Mouse (Mus musculus): Measurements from ENCODE around the gene Smim12.

Smim12 gene

DNA sequence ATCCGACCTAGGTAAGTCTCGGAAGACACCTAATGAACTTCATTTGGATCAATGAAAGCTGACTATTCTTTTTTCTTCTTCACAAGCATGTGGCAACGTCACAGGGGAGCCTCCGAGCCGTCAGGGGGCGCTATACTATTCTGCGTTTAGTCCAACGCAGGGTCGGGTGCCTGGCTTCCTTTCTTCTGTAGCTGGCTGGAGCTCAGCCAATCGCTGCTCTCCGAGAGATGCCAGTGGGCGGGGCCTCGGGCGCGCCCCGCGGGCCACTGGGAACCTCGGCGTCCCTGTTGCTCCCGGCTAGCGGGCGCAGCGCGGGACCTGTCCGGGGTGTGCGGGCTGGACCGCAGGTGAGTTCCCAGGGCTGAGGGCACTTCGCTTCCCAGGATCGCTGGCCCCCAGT lies at the start of gene Smim12:
Smim12 (plus strand) TSS at position 233 of the 400 bp plus-strand sequence.
- DNase-seq (ENCODE audit: low spot score in 2 of 2) = peak; percentile 99

DNA sequence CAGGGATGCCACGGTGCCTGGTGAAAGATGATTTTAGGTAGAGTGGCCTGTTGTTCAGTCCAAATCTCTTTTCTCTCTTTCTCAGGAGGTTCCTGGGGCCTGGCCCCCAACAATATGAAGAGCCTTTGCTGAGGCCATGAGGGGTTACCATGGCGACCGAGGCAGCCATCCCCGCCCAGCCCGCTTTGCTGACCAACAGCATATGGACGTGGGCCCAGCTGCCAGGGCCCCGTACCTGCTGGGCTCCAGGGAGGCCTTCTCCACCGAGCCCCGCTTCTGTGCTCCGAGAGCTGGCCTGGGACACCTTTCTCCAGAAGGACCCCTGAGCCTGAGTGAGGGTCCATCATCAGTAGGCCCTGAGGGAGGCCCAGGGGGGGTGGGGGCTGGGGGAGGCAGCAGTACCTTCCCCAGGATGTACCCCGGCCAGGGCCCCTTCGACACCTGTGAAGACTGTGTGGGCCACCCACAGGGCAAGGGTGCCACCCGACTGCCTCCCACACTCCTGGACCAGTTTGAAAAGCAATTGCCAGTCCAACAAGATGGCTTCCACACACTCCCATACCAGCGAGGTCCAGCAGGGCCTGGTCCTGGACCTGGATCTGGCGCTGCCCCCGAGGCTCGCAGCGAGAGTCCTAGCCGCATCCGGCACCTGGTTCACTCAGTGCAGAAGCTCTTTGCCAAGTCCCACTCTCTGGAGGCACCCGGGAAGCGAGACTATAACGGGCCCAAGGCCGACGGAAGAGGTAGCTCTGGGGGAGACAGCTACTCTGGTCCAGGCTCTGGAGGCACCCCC lies 48.9 kb upstream of the Smim12 start:
- no peak for DNase-seq (ENCODE audit: low spot score in 2 of 2)

DNA sequence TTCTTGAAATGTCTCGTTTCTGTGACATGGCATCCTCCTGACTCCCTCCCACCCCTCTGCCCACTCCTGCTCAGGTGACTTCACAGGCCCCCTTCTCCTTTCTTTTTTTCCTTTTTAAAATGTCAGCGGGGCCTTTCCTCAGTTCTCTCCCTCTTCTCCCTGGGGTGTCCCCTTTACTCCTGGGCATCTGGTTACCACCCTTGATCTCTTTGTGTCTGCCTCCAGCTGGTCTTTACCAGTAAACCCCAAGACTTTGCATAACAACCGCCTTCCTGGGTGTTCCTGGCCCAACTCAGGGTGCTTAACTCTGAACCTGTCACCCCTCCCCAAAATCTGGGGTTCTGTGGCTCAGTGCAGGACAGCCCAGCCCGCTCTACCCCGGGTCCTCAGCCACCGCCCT lies 45.0 kb upstream of the Smim12 start:
- DNase-seq (ENCODE audit: low spot score in 2 of 2) = no peak

- peak; percentile 10 to 37 for DNase-seq (ENCODE audit: low spot score in 2 of 2)
Measured at GRCm38 (mm10) chr4:127199406-127199805, 44.2 kb upstream of the Smim12 start.

GRCm38 (mm10) chr4:127200164-127200722 lies 43.3 kb upstream of the Smim12 start:
- DNase-seq (ENCODE audit: low spot score in 2 of 2) = no peak

DNA sequence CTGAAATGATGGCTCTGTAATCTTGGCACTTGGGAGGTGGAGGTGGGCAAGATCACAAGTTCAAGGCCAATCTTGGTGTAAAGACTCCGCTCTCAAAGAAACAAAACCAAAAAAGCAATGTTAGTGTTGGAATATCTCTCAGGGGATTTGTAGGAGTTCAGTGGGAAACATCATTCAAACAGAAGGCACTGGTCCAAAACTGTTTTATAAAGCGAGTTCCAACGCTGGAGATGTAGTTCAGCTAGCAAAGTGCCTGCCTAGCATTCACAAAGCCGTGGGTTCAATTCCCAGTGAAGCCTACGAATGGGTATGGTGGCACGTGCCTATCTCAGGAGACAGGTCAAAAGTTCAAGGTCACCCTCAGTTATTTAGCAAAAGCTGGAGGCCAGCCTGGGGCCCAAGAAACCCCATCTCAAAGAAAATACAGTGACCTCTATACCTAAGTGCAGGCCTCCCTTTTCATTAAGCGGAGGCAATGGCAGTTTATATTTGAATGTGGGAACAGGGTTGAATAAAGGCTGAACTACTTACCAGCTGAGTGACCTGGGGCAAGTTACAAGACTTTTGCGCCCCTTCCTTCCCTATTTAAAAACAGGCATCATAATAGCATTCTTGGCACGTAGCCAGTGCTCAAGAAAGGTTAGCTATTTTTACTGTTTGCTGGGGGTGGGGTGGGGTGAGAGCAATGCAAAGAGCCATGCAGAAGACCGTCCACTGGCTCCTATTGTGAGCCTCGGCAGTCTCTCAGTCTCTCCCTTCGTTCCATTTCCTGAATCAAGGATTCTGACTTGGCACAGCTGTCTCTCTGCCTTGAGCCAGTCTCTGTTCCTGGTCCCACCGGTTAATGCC lies 42.6 kb upstream of the Smim12 start:
- no peak for DNase-seq (ENCODE audit: low spot score in 2 of 2)

DNA sequence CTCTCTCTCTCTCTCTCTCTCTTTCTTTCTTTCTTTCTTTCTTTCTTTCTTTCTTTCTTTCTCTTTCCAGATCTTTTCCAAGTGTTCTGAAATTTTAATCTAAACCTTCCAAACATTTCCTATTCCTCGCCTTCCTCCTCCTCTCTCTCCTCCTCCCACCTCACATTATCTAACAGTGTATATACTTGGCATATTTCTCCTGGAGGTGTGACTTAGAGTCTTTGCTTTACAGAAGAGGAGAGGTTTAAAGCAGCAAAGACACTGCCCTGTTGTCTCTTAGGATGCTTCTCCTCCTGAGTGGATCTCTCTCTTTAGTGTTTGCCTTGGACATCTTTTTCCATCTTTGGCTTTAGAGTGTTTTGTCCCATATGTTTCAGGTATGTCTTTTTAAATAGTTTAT lies 40.5 kb upstream of the Smim12 start:
- no peak for DNase-seq (ENCODE audit: low spot score in 2 of 2)

DNA sequence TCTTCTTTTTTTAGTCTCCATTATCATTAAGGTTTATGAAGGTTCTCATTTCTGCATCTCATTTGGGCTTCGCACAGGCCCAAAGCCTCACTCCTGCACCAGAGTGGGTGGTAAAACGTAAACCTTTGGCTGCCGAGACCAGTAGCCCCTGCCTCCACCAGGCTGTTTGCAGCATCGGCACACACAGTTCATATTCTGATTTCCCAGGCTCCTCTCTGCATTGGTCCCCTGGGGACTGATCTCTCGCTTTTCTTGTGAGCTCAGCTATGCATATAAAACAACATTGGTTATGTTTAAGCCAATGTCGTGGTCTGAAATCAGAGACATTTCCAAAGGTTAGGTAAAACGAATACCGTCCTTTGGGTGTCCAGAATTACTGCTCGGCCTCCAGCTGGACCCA lies 32.3 kb upstream of the Smim12 start:
- DNase-seq (ENCODE audit: low spot score in 2 of 2) = no peak

DNA sequence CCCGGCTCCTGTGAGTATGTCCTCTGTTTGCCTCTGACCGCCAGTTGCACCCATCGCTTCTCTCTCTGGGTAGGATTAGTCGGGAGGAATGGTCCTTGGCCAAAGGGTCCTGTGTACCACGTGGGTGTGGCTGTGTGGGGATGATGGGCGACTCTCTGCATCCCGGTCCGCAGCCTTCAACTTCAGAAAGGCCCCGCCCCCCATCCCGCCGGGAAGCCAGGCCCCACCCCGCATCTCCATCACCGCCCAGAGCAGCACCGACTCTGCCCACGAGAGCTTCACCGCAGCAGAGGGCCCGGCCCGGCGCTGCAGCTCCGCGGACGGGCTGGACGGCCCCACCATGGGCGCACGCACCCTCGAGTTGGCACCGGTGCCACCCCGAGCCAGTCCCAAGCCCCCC lies 29.1 kb upstream of the Smim12 start:
- no peak for DNase-seq (ENCODE audit: low spot score in 2 of 2)

GRCm38 (mm10) chr4:127215103-127215502 lies 28.5 kb upstream of the Smim12 start:
- DNase-seq (ENCODE audit: low spot score in 2 of 2) = no peak

DNA sequence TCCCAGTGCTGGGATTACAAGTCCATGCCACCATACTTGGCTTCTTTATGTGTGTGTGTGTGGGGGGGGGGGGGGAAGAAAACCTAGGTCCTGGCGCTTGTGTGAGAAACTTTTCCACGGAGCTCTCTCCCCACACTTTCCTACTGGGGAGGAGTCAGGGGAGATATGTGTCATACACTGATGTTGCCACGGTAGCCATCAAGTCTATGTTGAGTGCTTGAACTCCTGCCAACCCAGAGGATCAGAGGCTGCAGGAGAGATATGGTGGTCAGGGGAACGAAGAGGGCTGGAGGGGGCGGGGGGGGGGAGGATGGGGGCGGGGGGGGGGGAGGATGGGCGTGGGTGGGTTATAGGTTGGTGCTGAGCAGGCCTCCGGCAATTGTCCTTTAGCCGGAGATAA lies 27.8 kb upstream of the Smim12 start:
- DNase-seq (ENCODE audit: low spot score in 2 of 2) = no peak

DNA sequence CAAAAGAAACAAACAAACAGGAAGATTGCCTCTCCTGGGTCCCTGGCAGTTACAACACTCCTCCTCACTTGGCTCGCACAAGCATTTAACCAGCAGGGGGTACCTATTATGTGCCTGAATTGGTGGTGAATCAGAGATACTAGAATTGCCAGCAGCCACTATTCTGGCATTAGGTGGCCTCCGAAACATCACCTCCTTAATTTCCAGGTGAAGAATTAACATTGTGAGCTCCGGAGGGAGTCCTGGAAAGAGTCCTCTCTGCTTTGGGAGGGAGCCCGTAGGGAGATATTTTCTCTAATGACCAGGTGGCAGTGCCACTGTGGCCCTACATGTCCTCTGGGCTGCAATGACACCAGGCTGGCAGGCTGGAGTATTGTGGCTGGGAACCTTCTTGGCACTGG lies 27.3 kb upstream of the Smim12 start:
- DNase-seq (ENCODE audit: low spot score in 2 of 2) = no peak

GRCm38 (mm10) chr4:127217048-127217447 lies 26.5 kb upstream of the Smim12 start:
- DNase-seq (ENCODE audit: low spot score in 2 of 2) = no peak

- no peak for DNase-seq (ENCODE audit: low spot score in 2 of 2)
Measured at GRCm38 (mm10) chr4:127223291-127223690, 20.3 kb upstream of the Smim12 start.

DNA sequence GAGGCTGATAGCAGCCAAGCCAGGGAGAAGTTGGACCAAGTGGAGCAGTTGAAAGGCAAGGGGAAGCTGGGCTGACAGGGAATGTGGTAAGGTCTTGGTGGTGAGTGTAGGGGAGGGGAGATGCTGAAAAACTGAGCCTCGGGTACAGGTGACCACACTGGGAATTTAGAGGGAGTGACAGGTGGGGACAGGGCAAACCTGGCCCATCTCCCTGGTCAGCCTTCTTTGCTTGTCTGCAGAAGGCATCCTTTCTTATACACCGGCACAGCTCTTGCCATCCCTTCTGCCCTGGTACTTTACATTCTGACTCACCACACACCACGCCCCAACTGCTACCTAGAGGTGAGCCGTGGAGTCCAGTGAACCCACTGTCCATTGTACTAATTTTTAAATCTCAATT lies 19.8 kb upstream of the Smim12 start:
- DNase-seq (ENCODE audit: low spot score in 2 of 2) = no peak

DNA sequence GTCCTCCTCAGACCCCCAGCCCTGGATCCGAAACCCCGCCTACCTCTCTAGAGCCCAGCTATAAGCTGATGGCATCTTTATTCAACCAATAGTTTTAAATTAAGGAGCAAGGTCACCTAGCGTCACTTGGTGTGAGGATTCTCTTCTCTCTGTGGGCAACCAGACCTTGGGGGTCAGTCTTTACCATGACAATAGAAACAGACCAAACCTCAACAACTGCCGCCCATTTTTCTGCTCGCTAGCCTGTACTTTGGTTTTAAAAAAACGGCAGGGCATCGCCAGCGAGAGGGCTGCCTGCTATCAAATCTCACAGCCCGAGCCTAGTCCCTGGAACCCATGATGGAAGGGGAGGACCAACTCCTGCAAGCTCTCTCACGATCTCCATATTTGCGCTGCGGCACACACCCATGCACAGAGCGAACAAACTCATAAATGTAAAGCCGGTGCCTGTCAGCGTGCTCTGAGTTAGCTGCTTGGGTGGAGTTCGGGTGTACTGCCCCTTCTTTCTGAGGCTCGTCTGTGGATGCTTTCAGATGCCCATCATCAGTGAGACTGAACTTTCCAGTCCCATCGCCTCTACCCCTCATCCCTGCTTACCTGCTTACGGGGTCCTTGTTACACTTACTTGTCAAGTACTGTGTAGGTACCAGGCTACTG lies 19.0 kb upstream of the Smim12 start:
- no peak for DNase-seq (ENCODE audit: low spot score in 2 of 2)

DNA sequence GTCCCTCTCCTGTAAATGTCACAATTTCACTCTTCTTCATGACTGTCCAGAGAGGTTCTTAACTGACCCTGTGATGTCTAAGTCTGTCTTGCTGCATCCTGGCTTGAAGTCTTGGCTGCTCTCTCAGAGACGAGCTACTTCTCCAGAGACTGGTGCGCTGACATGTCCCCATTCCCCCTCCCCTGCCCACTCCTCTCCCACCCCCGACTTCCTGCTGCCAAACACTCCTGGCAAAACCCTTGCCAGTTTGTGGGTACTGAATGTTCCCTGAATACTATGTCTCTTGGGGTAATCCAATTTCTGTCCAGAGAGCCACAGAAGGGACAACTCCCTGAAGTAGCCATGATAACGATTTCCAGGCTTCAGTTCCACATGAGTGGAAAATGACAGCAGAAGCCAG lies 17.5 kb upstream of the Smim12 start:
- no peak for DNase-seq (ENCODE audit: low spot score in 2 of 2)

DNA sequence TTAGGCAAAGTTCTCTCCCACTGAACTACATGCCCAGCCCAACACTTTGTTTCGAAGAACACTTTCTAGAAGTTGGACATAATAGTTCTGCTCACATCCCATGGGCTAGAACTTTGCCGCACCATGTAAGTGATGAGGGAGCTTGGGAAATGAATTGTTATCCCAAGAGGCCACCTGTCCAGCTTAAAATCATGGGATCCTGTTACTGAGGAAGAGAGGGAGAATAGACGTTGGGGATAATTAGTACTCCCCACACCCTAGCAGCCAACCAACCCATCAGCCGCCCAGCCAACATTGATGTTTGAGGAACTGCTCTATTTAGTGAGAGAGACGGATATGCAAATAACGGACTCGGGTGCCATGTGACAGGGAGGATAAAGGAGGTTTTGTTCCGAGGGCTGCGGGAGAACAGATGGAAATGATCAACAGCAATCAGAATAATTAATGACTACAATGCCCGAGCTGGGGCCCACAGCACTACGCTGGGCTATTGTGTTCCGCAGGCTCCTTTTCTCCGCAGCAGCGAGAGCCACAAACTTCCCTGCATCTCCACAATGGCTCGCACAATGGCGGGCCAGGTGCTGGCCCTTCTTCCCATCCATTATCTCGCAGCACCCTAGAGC lies 16.4 kb upstream of the Smim12 start:
- no peak for DNase-seq (ENCODE audit: low spot score in 2 of 2)

- DNase-seq (ENCODE audit: low spot score in 2 of 2) = no peak
Measured at GRCm38 (mm10) chr4:127232028-127232427, 11.6 kb upstream of the Smim12 start.

DNA sequence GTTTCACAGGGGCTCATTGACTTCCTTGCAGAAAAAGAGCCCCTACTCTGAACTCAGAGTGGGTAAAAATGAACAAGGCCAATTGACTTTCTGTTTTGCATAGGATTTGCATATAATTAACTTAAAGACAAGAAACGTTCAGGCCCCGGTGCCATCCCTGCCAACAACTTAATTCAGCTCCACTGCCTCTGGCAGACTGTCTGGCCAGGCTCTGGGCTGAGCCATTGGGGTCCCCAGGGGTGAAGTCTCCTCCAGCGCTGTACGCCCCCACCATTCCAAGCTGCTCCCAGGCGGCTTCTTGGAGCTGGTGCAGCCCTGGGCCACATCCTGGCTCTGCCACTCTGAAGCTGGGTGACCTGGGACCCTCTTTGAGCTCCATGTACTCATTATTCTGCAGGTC lies 11.0 kb upstream of the Smim12 start:
- no peak for DNase-seq (ENCODE audit: low spot score in 2 of 2)

DNA sequence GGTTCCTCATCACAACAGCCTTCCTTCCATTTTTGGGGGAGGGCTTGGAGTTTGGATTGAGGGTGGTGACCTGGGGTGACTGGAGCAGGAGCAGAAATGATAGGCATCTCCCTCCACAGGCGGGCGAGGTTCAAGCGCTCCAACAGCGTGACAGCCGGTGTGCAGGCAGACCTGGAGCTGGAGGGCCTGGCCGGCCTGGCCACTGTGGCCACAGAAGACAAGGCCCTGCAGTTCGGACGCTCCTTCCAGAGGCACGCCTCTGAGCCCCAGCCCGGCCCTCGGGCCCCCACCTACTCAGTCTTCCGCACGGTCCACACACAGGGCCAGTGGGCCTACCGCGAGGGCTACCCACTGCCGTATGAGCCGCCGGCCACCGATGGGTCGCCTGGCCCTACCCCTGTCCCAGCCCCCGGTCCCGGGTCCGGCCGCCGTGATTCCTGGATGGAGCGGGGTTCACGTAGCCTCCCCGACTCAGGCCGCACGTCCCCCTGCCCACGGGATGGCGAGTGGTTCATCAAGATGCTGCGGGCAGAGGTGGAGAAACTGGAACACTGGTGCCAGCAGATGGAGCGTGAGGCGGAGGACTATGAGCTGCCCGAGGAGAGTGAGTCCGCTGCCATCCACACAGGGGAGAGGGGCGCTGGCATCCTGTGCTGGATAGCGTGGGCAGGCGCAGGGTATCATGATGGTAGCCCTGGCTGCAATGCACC lies 10.0 kb upstream of the Smim12 start:
- DNase-seq (ENCODE audit: low spot score in 2 of 2) = no peak
